Mouse (Mus musculus) c-Kit-negative CD71-positive TER-119-positive erythroid progenitor cells, embryonic 14.5 days (primary cell): ENCODE measurements around the gene Tmem56.

Experiments
- DNase-seq: peaks from one replicate; pipeline ENCODE4 v3.0.0-alpha.2; 2013; ENCODE audit warnings: low read depth, low spot score

Tmem56 gene

DNA sequence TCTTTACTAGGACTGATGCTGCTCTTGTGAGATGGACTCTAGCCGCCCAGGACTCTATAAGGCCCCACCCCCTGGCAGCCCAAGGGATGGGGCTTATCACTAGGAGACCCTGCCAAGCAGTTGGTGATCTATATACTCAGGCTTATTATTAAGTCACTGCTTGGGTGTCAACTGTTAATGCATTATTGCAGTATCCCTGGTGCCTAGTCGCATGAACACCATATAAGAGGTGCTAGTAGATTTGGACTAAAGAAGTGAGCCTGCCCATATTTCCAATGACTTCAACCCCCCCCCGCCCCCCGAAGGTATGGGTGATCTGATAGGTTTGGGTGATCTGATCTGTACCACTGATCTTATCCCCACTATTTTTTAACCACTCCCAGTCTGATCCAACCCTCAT, at the start of gene Tmem56:
TSS of gene Tmem56 (minus strand) at position 101 of the 400 bp plus-strand sequence.
- DNase-seq, result no peak

- no peak for DNase-seq
Measured at GRCm38 (mm10) chr3:121330244-121330646, 47.3 kb upstream of the Tmem56 start.

GRCm38 (mm10) chr3:121329647-121330046, 46.7 kb upstream of the Tmem56 start:
- DNase-seq, result no peak

- no peak for DNase-seq
Measured at GRCm38 (mm10) chr3:121327406-121327805, 44.5 kb upstream of the Tmem56 start.

GRCm38 (mm10) chr3:121323371-121323770, 40.5 kb upstream of the Tmem56 start:
- DNase-seq, result no peak

- DNase-seq, result no peak
Measured at GRCm38 (mm10) chr3:121320896-121321295, 38.0 kb upstream of the Tmem56 start.

DNA sequence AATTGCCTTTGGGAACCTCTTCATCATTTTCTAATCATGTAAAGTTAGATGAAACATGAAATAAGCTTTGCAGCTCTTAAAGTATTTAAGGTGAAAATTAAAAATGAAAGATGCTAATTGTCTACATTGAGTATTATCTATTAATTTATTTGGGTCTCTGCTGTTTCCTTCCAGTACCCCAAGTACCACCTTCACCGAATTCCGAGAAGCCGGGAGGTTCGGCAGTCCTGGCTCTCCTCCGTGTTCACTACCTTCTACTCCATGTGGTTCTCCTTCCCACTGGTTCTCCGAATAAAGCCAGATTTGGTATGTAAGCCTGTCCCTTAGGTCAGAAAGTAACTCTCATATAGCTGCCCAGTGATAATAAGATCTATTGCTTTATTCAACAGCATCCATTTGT, 37.0 kb upstream of the Tmem56 start:
- no peak for DNase-seq

DNA sequence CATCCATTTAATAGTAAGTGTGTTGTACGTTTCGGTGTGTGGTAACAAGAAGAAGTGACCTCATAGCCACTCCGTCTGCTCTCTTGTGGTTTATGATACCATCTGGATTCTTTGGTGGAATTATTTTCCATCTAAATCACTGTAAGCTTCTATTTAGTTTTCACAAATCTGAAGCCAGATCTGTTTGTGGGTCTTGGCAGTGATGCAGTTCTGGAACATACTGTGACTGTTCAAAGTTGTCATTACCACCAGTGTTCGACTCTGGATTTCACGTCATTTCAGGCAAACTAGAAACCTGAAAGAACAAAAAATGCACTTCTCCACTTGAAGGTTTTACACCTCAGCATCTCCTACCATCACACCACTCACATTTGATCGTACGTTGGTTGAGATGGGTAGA, 32.6 kb upstream of the Tmem56 start:
- no peak for DNase-seq

GRCm38 (mm10) chr3:121314149-121314548, 31.3 kb upstream of the Tmem56 start:
- DNase-seq, result no peak

GRCm38 (mm10) chr3:121312979-121313378, 30.1 kb upstream of the Tmem56 start:
- DNase-seq, result no peak

DNA sequence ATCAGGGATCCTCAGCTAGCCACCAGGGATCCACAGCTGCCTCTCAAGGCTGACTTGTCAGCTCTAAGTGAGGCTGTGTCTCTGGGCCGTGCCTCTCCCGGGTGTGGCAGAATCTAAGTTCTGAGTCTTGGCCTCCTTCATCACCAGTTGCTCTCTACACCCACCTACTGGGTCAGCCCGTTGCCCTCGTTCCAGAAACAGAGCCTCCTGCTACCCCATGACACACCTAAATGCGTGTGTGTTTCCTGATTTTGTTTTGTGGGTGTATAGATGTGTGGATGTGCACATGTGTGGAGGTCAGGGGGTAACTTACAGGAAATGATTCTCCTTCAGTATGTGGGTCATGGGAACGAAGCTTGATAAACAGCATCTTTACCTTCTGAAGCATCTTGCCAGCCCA, 29.5 kb upstream of the Tmem56 start:
- no peak for DNase-seq

DNA sequence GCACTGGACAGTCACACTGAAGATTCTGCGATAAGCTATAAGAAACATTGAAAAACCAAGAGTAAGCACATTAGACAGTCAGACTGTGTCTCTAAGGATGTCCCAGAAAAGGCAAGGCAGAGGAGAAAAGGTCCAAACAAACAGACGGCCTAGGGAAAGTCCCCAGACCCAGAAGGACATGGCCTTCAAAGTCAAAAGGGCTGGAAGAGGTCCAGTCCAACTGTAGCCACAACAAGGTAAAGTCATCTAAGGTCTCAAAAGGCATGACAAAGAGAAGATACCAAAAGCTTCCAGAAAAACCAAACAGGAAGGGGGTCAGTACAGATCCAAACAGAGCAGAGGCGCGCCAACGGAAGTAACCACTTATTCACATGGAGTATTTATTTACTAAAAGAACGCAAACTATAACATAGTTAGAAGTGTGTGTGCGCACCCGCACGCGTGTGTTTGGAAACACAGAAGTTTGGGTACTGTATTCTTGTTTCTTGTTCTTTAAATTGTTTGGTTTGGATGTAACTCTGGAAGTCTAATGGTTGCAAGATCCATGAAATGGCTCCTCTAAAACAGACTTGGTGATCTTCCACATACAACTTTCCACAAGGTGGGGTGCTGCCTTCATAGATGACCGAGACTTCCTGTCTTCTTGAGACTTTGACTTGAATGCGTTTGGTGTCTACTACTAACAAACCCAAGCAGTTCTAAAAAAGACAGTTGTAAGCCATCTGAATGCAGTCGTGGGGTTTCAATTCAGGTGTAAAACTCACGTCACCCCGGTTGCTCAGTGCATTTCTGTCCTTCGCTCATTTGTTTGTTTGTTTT, 27.2 kb upstream of the Tmem56 start:
- no peak for DNase-seq

DNA sequence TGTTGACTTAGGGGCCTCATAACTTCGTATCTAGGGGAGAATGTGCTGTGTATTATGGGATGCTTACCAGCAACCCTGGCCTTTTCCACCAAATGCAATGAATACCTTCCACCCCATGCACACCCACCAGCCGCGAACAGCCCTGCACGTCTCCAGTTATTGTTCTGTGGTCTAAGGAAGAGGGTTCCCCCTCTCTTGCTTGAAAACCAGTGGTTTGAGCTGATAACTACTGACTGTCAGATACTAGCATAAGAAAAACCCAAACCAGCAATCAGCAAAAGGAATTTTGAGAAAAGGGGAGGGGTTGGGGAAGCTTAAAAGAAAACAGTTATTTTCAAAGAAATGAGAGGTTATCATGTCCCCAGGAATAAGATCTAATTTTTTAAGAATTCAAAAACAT, 26.5 kb upstream of the Tmem56 start:
- no peak for DNase-seq

DNA sequence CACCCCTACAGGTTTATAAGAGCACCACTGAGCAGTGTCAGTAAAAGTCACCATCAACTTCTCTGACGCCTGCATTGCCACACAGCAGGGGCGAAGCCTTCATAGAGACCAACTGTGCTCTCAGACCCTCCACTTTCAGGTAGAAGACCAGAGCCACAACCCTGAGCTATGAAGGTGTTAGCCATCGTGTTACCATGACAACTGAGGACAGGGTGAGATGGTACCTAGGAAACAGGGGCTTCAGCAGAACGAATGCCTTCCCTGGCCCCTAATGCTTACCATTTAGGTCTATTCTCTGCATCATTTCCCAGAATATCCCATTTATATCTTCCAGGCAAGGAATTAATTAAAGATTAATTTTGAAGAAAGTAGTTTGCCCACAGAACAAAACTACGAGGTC, 26.0 kb upstream of the Tmem56 start:
- DNase-seq, result no peak

DNA sequence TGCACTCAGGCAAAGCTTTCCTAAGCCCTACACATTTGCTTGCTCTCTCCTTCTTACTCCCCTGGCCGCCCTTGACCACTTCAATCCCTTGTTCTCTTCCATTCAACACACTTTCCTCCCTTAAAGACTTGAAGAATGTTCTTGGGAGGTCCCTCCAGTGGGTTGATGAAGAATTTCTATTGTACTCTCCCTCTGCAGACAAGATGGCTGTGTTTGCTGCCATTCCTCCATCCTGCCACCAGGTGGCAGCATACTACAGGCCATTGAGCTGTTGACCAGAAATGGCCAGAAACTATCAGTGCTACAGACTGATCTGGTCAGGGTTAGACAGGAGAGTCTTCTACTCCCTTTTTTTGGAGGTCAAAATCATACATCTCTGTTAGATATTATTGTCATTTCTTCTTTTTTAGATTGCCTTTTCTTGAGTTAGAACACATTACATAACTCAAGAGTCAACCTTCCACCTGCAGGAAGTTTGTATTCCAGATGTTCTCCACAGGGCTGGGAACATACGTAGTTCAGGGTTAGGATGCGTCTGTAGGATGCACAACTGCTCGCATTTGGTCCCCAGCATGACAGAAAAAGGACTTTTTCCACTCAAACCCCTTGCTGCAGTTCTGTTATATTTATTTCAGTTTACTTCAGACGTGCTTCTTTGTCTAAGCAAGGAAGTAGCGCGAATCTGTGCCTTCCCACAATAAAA, 24.8 kb upstream of the Tmem56 start:
- DNase-seq, result peak; percentile 58

DNA sequence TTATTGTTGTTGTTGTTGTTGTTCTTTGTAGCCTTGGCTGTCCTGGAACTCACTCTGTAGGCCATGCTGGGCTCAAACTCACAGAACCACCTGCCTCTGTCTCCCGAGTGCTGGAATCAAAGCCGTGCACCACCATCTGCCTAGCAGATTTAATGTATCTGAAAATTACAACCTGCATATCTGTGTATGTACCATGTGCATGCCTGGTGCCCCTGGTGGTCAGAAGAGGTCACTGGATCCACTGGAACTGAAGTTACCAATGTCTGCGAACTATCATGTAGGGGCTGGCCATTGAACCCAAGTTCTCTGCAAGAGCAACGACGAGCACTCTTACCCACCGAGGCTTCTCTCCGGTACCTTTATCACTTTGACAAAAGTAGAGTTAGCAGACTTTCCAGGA, 23.7 kb upstream of the Tmem56 start:
- DNase-seq, result no peak

- no peak for DNase-seq
Measured at GRCm38 (mm10) chr3:121294200-121294599, 11.3 kb upstream of the Tmem56 start.

DNA sequence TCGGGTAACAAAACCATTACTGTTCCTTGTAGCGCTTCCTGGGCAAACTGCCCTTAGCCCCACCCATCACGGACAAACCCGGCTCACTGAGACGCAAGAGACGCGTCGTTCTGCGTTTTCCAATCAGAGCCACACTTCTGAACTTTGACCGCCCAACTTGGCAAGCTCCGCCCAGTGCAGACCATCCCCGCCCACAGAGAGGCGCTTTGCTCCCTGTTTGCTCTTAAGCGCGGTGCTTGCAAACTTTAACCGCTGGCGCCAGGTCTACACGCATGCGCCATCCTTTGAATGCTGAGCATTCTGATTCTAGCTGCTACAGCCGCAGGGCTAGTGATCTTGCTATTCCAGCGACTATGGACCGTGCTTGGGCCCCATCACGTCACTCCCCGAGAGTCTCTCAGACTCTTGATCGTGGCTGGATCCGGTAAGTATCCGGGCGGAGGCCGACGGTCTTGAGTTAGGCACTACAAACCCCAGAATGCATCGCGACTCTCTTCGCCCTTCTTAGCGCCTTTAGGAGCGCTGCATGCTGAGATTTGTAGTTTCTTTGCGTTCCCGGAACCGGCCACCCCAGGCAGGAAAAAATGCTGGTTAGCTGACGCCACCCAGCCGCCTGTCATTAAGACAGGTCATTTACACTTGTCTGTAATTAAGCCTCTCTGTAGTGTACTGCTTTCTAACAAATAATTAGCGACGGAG, 8.8 kb upstream of the Tmem56 start, which contains the start of gene Alg14:
TSS of gene Alg14 (plus strand) at position 214 of the 699 bp plus-strand sequence.
- DNase-seq, result peak; percentile 97

DNA sequence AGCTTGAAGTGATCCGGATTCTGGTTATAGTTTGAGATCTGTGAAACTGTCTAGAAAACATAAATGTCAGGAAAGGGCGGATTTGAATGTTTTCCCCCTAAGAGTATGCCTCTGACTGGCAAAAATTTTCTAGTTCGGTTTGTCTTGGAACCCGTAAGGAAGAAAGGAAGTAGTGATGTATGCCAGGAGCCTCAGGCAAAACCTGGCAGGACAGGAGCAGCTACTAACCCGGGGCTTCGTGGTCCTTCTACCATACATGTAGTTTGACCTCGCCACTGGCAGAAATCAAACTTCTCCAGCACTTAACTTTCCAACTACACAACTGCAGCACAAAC, 8.3 kb upstream of the Tmem56 start:
- no peak for DNase-seq

DNA sequence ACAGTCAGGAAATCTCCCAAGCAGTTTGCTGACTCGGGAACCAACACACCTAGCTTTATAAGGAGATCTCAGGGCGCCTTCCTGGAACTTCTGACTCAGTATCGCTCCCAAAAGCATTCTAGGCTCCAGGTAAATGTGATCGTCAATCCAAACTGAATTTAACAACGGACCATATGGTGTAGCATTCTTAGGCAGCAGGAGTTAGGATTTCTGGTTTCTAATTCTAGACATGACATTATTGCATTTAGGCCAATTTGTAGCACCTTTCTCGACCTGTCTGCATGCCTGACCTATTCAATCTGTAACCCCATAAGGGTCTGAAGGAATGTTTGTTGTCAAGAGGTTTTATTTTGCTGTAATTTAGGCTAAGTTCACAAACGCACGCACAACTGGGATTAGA, 7.8 kb upstream of the Tmem56 start:
- no peak for DNase-seq

GRCm38 (mm10) chr3:121287151-121287550, 4.3 kb upstream of the Tmem56 start:
- DNase-seq, result no peak

DNA sequence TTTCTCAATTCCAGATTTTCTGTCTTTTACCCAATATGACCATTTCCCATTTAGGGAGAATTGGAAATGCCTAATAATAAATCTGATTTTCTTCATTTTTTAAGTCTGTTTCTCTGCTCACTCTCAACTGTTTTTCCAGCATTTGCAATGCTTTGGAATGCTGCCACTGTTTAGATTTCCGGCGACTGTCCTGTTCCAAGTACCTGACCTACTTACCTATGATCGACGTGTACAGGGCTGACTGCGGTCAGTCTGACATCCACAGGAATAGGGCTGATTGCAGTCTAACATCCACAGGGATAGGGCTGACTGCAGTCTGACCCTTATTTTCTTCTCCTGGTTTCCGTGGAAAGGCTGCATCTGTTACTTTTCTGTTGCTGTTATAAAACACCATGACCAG, 2.3 kb upstream of the Tmem56 start:
- no peak for DNase-seq

GRCm38 (mm10) chr3:121279679-121280078, 3.2 kb downstream of the Tmem56 start:
- no peak for DNase-seq
